Mouse (Mus musculus) MEL (cell line): ENCODE results near the gene Hspa12b. TPM values are rescaled to one million over a fixed set of nuclear protein-coding genes. Genes with fewer than 3 reads are reported as not detected.

Source experiments
- DNase-seq: peaks from one replicate; pipeline ENCODE4 v3.0.0; 2011; ENCODE audit warnings: low read depth, low spot score
- H3K27ac ChIP-seq: 2 replicates; pipeline ENCODE4 v1.5.1; 2012; ENCODE audit warnings: low read depth, mild to moderate bottlenecking, control low read depth, low read length, moderate library complexity; ENCODE audit not compliant: control insufficient read depth
- H3K27me3 ChIP-seq, 2 experiments: fragments of 150-350 bp in 1 of 2; sonication (generic) in 1 of 2; 2 replicates each; pipeline ENCODE4 v1.6.1; 2012; ENCODE audit warnings: low read length in 2 of 2, mild to moderate bottlenecking in 2 of 2, improper control_type of control experiment in 1 of 2, moderate library complexity in 1 of 2; ENCODE audit not compliant: insufficient read depth in 2 of 2, control insufficient read depth in 1 of 2
- H3K36me3 ChIP-seq, 2 experiments: 2 replicates each; pipeline ENCODE4 v1.6.1; 2012 to 2014; ENCODE audit warnings: low read length in 2 of 2, improper control_type of control experiment in 1 of 2, inconsistent platforms in 1 of 2, mild to moderate bottlenecking in 1 of 2; ENCODE audit not compliant: insufficient read depth in 2 of 2, control insufficient read depth in 1 of 2
- H3K4me1 ChIP-seq, 2 experiments: fragments of 150-350 bp in 1 of 2; sonication (generic) in 1 of 2; 2 replicates each; pipeline ENCODE4 v1.6.1; 2012; ENCODE audit warnings: low read length in 2 of 2, improper control_type of control experiment in 1 of 2, mild to moderate bottlenecking in 1 of 2; ENCODE audit not compliant: insufficient read depth in 2 of 2, control insufficient read depth in 1 of 2
- H3K4me3 ChIP-seq, 2 experiments: fragments of 150-350 bp in 1 of 2; sonication (generic) in 1 of 2; 2 replicates each; pipeline ENCODE4 v1.5.1; 2012; ENCODE audit warnings: low read depth in 2 of 2, low read length in 2 of 2, mild to moderate bottlenecking in 2 of 2, moderate library complexity in 2 of 2, control low read depth in 1 of 2, improper control_type of control experiment in 1 of 2; ENCODE audit not compliant: control insufficient read depth in 1 of 2, insufficient read depth in 1 of 2
- H3K79me2 ChIP-seq: 2 replicates; pipeline ENCODE4 v1.6.1; 2012; ENCODE audit warnings: mild to moderate bottlenecking, low read length, moderate library complexity; ENCODE audit not compliant: control insufficient read depth, poor library complexity, insufficient read depth
- H3K9ac ChIP-seq: 2 replicates; pipeline ENCODE4 v1.6.1; 2012; ENCODE audit warnings: low read depth, mild to moderate bottlenecking, control low read depth, low read length, moderate library complexity; ENCODE audit not compliant: control insufficient read depth, poor library complexity, severe bottlenecking
- H3K9me3 ChIP-seq: fragments of 150-350 bp; sonication (generic); replicated peaks from 2 replicates; pipeline ENCODE4 v1.6.1; 2012; ENCODE audit warnings: mild to moderate bottlenecking, low read length, improper control_type of control experiment, moderate library complexity; ENCODE audit not compliant: insufficient read depth
- BHLHE40 ChIP-seq: IDR thresholded peaks from 2 replicates; pipeline ENCODE4 v1.6.1; 2012; ENCODE audit warnings: low read depth, mild to moderate bottlenecking, inconsistent platforms, low read length, improper control_type of control experiment, borderline replicate concordance
- CHD1 ChIP-seq: IDR thresholded peaks from 2 replicates; pipeline ENCODE4 v1.6.1; 2012; ENCODE audit warnings: low read depth, mild to moderate bottlenecking, inconsistent platforms, low read length, improper control_type of control experiment
- CHD2 ChIP-seq: IDR thresholded peaks from 2 replicates; pipeline ENCODE4 v1.6.1; 2011; ENCODE audit warnings: low read length, improper control_type of control experiment
- CTCF ChIP-seq, 3 experiments: IDR thresholded peaks in 2 of 3; conservative IDR thresholded peaks in 1 of 3; 2 replicates each; pipeline ENCODE4 v1.5.1; 2011 to 2012; ENCODE audit warnings: low read length in 3 of 3, low read depth in 2 of 3, mild to moderate bottlenecking in 2 of 3, improper control_type of control experiment in 1 of 3, inconsistent platforms in 1 of 3, mixed read lengths in 1 of 3, moderate library complexity in 1 of 3; ENCODE audit not compliant: control insufficient read depth in 1 of 3, insufficient read depth in 1 of 3, poor library complexity in 1 of 3, severe bottlenecking in 1 of 3
- E2F4 ChIP-seq: IDR thresholded peaks from 2 replicates; pipeline ENCODE4 v1.6.1; 2011; ENCODE audit warnings: low read depth, low read length, improper control_type of control experiment, borderline replicate concordance
- EP300 ChIP-seq, 2 experiments: IDR thresholded peaks; 2 replicates each; pipeline ENCODE4 v1.6.1; 2011; ENCODE audit warnings: improper control_type of control experiment in 2 of 2, low read length in 2 of 2, low read depth in 1 of 2, mild to moderate bottlenecking in 1 of 2
- ETS1 ChIP-seq: IDR thresholded peaks from 2 replicates; pipeline ENCODE4 v1.6.1; 2012; ENCODE audit warnings: low read depth, mild to moderate bottlenecking, inconsistent platforms, low read length, improper control_type of control experiment, moderate library complexity
- GABPA ChIP-seq: IDR thresholded peaks from 2 replicates; pipeline ENCODE4 v1.6.1; 2012; ENCODE audit warnings: low read depth, mild to moderate bottlenecking, inconsistent platforms, low read length, improper control_type of control experiment, moderate library complexity
- GATA1 ChIP-seq: IDR thresholded peaks from 2 replicates; pipeline ENCODE4 v1.6.1; 2011; ENCODE audit warnings: low read depth, low read length, improper control_type of control experiment
- KAT2A ChIP-seq: conservative IDR thresholded peaks from 2 replicates; pipeline ENCODE4 v1.6.1; 2012; ENCODE audit warnings: low read depth, low read length, improper control_type of control experiment, inconsistent platforms
- MAFK ChIP-seq: IDR thresholded peaks from 2 replicates; pipeline ENCODE4 v1.6.1; 2011; ENCODE audit warnings: low read depth, mild to moderate bottlenecking, low read length, improper control_type of control experiment, borderline replicate concordance
- MAX ChIP-seq: IDR thresholded peaks from 2 replicates; pipeline ENCODE4 v1.6.1; 2011; ENCODE audit warnings: low read length, improper control_type of control experiment
- MAZ ChIP-seq: IDR thresholded peaks from 2 replicates; pipeline ENCODE4 v1.6.1; 2012; ENCODE audit warnings: low read depth, mild to moderate bottlenecking, inconsistent platforms, low read length, improper control_type of control experiment
- MEF2A ChIP-seq: IDR thresholded peaks from 2 replicates; pipeline ENCODE4 v1.6.1; 2014; ENCODE audit warnings: low read depth, mild to moderate bottlenecking, inconsistent platforms, low read length, improper control_type of control experiment; ENCODE audit not compliant: poor library complexity, insufficient replicate concordance, severe bottlenecking; ENCODE audit errors: extremely low read depth
- MXI1 ChIP-seq: IDR thresholded peaks from 2 replicates; pipeline ENCODE4 v1.6.1; 2011; ENCODE audit warnings: mild to moderate bottlenecking, low read depth, low read length, improper control_type of control experiment
- MYB ChIP-seq: IDR thresholded peaks from 2 replicates; pipeline ENCODE4 v1.6.1; 2011; ENCODE audit warnings: mild to moderate bottlenecking, low read depth, low read length, improper control_type of control experiment
- MYC ChIP-seq: IDR thresholded peaks from 2 replicates; pipeline ENCODE4 v1.6.1; 2011; ENCODE audit warnings: low read depth, mild to moderate bottlenecking, low read length, improper control_type of control experiment, moderate library complexity
- NELFE ChIP-seq: IDR thresholded peaks from 2 replicates; pipeline ENCODE4 v1.6.1; 2011; ENCODE audit warnings: low read depth, low read length, improper control_type of control experiment
- NRF1 ChIP-seq: IDR thresholded peaks from 2 replicates; pipeline ENCODE4 v1.6.1; 2014; ENCODE audit warnings: low read depth, mild to moderate bottlenecking, inconsistent platforms, low read length, improper control_type of control experiment, moderate library complexity; ENCODE audit not compliant: poor library complexity, insufficient read depth, severe bottlenecking
- POLR2A ChIP-seq, 2 experiments: IDR thresholded peaks; 2 replicates each; pipeline ENCODE4 v1.6.1; 2011 to 2012; ENCODE audit warnings: low read length in 2 of 2, mild to moderate bottlenecking in 2 of 2, control low read depth in 1 of 2, improper control_type of control experiment in 1 of 2, low read depth in 1 of 2, moderate library complexity in 1 of 2; ENCODE audit not compliant: control insufficient read depth in 1 of 2, insufficient read depth in 1 of 2, poor library complexity in 1 of 2
- POLR2AphosphoS2 ChIP-seq: IDR thresholded peaks from 2 replicates; pipeline ENCODE4 v1.6.1; 2011; ENCODE audit warnings: low read length, improper control_type of control experiment
- POLR2AphosphoS5 ChIP-seq: IDR thresholded peaks from 2 replicates; pipeline ENCODE4 v1.6.1; 2012; ENCODE audit warnings: low read depth, borderline replicate concordance, mild to moderate bottlenecking, inconsistent platforms, low read length, moderate library complexity, mixed read lengths
- RAD21 ChIP-seq: IDR thresholded peaks from 2 replicates; pipeline ENCODE4 v1.6.1; 2011; ENCODE audit warnings: mild to moderate bottlenecking, low read depth, low read length, improper control_type of control experiment
- RCOR1 ChIP-seq: IDR thresholded peaks from 2 replicates; pipeline ENCODE4 v1.6.1; 2012; ENCODE audit warnings: low read depth, mild to moderate bottlenecking, inconsistent platforms, low read length, improper control_type of control experiment
- SIN3A ChIP-seq: IDR thresholded peaks from 2 replicates; pipeline ENCODE4 v1.6.1; 2012; ENCODE audit warnings: low read length, improper control_type of control experiment, inconsistent platforms
- SMC3 ChIP-seq: IDR thresholded peaks from 2 replicates; pipeline ENCODE4 v1.6.1; 2011; ENCODE audit warnings: low read depth, low read length, improper control_type of control experiment
- TAL1 ChIP-seq: IDR thresholded peaks from 2 replicates; pipeline ENCODE4 v1.6.1; 2012; ENCODE audit warnings: mild to moderate bottlenecking, inconsistent platforms, low read length, moderate library complexity, mixed read lengths
- TBP ChIP-seq: IDR thresholded peaks from 2 replicates; pipeline ENCODE4 v1.8.0; 2011; ENCODE audit warnings: low read depth, low read length, improper control_type of control experiment
- TCF12 ChIP-seq: IDR thresholded peaks from 2 replicates; pipeline ENCODE4 v1.6.1; 2014; ENCODE audit warnings: low read depth, mild to moderate bottlenecking, inconsistent platforms, low read length, improper control_type of control experiment, moderate library complexity
- UBTF ChIP-seq: IDR thresholded peaks from 2 replicates; pipeline ENCODE4 v1.6.1; 2012; ENCODE audit warnings: low read depth, mild to moderate bottlenecking, inconsistent platforms, low read length, improper control_type of control experiment, moderate library complexity, borderline replicate concordance; ENCODE audit not compliant: insufficient read depth
- USF1 ChIP-seq: IDR thresholded peaks from 2 replicates; pipeline ENCODE4 v1.6.1; 2014; ENCODE audit warnings: low read depth, mild to moderate bottlenecking, inconsistent platforms, low read length, improper control_type of control experiment, moderate library complexity
- USF2 ChIP-seq, 2 experiments: IDR thresholded peaks; 2 replicates each; pipeline ENCODE4 v1.6.1; 2011 to 2012; ENCODE audit warnings: improper control_type of control experiment in 2 of 2, low read length in 2 of 2, borderline replicate concordance in 1 of 2, inconsistent platforms in 1 of 2, low read depth in 1 of 2, mild to moderate bottlenecking in 1 of 2; ENCODE audit not compliant: insufficient read depth in 1 of 2
- ZC3H11A ChIP-seq: IDR thresholded peaks from 2 replicates; pipeline ENCODE4 v1.6.1; 2012; ENCODE audit warnings: low read depth, mild to moderate bottlenecking, inconsistent platforms, low read length, improper control_type of control experiment
- ZKSCAN1 ChIP-seq: IDR thresholded peaks from 2 replicates; pipeline ENCODE4 v1.6.1; 2012; ENCODE audit warnings: low read depth, mild to moderate bottlenecking, inconsistent platforms, low read length, improper control_type of control experiment, moderate library complexity
- ZMIZ1 ChIP-seq: IDR thresholded peaks from 2 replicates; pipeline ENCODE4 v1.6.1; 2012; ENCODE audit warnings: low read depth, mild to moderate bottlenecking, inconsistent platforms, low read length, improper control_type of control experiment, moderate library complexity
- ZNF384 ChIP-seq: IDR thresholded peaks from 2 replicates; pipeline ENCODE4 v1.6.1; 2012; ENCODE audit warnings: low read depth, mild to moderate bottlenecking, inconsistent platforms, low read length, improper control_type of control experiment
- polyA plus RNA-seq, 2 experiments: library from polyadenylated mRNA; stranded (reverse) in 1 of 2; unstranded in 1 of 2; fragments of >175 nt in 1 of 2; fragments of >200 nt in 1 of 2; gene quantifications; 2 replicates each; pipeline versions ENCODE4 v1.2.1 to v1.2.4; 2012; ENCODE audit warnings: low replicate concordance in 2 of 2, low read depth in 1 of 2; ENCODE audit not compliant: insufficient read length in 2 of 2, insufficient read depth in 1 of 2, missing spikeins in 1 of 2
- total RNA-seq: library from RNA; depleted of rRNA; stranded (reverse); fragments of 300-350 nt; gene quantifications from 2 replicates; pipeline ENCODE4 v1.2.3, GENCODE M21; 2012

Gene Hspa12b
- total and polyA plus RNA-seq, 3 experiments, result 0.04 to 1.2 TPM; not detected in 1

DNA sequence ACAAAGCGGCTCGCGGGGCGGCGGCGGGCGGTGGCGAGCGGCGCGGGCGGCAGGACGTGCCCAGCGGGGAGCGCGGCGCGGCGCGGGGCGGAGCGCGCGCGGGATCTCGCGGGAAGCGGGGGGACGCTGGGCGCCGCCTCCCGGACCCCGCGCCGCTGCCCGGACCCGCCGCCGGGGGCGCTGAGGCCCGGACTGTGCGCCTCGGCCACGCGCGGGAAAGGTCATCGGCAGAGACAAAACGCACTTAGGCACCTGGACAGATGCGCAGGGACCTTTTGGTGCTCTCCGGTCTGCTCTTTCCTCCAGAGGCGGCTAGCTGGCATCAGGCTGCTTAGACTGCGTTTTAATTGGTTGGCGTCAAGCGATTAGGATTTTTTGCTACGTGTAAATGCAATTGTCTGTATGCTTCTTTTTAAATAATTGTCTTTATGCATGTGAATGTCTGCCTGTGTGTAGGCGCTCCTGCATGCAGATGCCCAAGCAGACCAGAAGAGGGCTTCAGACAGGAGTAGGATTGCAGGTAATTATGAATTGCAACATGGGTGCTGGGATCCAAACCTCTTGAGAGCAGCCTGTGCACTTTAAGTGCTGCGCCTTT lies 53.0 kb downstream of the Hspa12b start, which contains the start of gene Cenpb:
Gene Cenpb (minus strand): TSS at position 78 of the 598 bp plus-strand sequence.
- peaks cover 0 to 25% of the 10 kb centered on the region in 2 experiments; a peak in 2 of 4 replicates for H3K4me1 ChIP-seq
- DNase-seq, result peak; percentile 84
- peaks cover 0 to 7% of the 10 kb centered on the region in 2 experiments; a peak in 2 of 4 replicates for H3K36me3 ChIP-seq
- H3K9me3 ChIP-seq, result no peaks in the 10 kb centered on the region
- H3K27me3 ChIP-seq, result no peaks in the 10 kb centered on the region
- H3K79me2 ChIP-seq, result peaks cover 16% of the 10 kb centered on the region
- peak within 1 kb of the TSS; percentile 38 for H3K27ac ChIP-seq
- peak within 1 kb of the TSS; percentile 86 for H3K9ac ChIP-seq
- peak within 1 kb of the TSS; percentile 88 to 91 for H3K4me3 ChIP-seq
- TF ChIP-seq USF1, result no peak
- no peak for TF ChIP-seq NRF1
- 0 out of 2 replicates have a peak, but pooled peaks have one; percentile 26 for TF ChIP-seq E2F4
- TF ChIP-seq RCOR1, result no peak
- no peak for TF ChIP-seq CHD1
- no peak; the same call in none of the 2 replicates for TF ChIP-seq ZC3H11A
- no peak; the same call in 1 of the 2 replicates for TF ChIP-seq MAX
- TF ChIP-seq UBTF, result no peak
- TF ChIP-seq TAL1, result no peak
- no peak for TF ChIP-seq MXI1
- no peak for TF ChIP-seq MEF2A
- peak; percentile 47 for TF ChIP-seq SIN3A
- TF ChIP-seq GABPA, result no peak
- TF ChIP-seq TBP, result peak; percentile 62; the same call in 1 of the 2 replicates
- 0 out of 2 replicates have a peak, but pooled peaks have one; percentile 7 for TF ChIP-seq GATA1
- TF ChIP-seq POLR2AphosphoS5, result no peak
- TF ChIP-seq ZNF384, result no peak
- TF ChIP-seq RAD21, result peak; percentile 22
- no peak for TF ChIP-seq ZKSCAN1
- TF ChIP-seq BHLHE40, result no peak
- no peak for TF ChIP-seq ZMIZ1
- no peak for TF ChIP-seq MAFK
- no peak for TF ChIP-seq TCF12
- TF ChIP-seq NELFE, result peak; percentile 45; the same call in 1 of the 2 replicates
- peak; percentile 53 to 64 for TF ChIP-seq POLR2A (IDR thresholded peaks at IDR 0.05; ENCODE audit: control insufficient read depth in 1 of 2, insufficient read depth in 1 of 2, low read depth in 1 of 2, low read length in 2 of 2, poor library complexity in 1 of 2)
- TF ChIP-seq CHD2, result no peak
- peak; percentile 64 for TF ChIP-seq SMC3
- no peak for TF ChIP-seq MYB
- peak; percentile 44 to 69 (median 57) for TF ChIP-seq CTCF (IDR thresholded peaks at IDR 0.05 in 2 of 3, conservative IDR thresholded peaks at IDR 0.05 in 1 of 3; ENCODE audit: control insufficient read depth in 1 of 3, insufficient read depth in 1 of 3, low read depth in 2 of 3, low read length in 3 of 3, poor library complexity in 1 of 3, severe bottlenecking in 1 of 3)
- TF ChIP-seq ETS1, result 0 out of 2 replicates have a peak, but pooled peaks have one; percentile 6
- TF ChIP-seq EP300 (IDR thresholded peaks at IDR 0.05; ENCODE audit: low read depth in 1 of 2, low read length in 2 of 2), result no peak
- TF ChIP-seq MAZ, result no peak
- TF ChIP-seq POLR2AphosphoS2, result no peak
- TF ChIP-seq MYC, result peak; percentile 61
- TF ChIP-seq KAT2A, result no peak
- TF ChIP-seq USF2 (IDR thresholded peaks at IDR 0.05; ENCODE audit: borderline replicate concordance in 1 of 2, insufficient read depth in 1 of 2, low read depth in 1 of 2, low read length in 2 of 2), result no peak
